Mouse (Mus musculus): Measurements from ENCODE around the gene Scamp5. TPM values are rescaled to one million over a fixed set of nuclear protein-coding genes. Genes with fewer than 3 reads are reported as not detected.
A peak's percentile ranks its signal among the peaks of the same experiment; 100 is the strongest.

Scamp5 gene
- polyA plus RNA-seq, 1 experiment: 6.2 TPM

DNA sequence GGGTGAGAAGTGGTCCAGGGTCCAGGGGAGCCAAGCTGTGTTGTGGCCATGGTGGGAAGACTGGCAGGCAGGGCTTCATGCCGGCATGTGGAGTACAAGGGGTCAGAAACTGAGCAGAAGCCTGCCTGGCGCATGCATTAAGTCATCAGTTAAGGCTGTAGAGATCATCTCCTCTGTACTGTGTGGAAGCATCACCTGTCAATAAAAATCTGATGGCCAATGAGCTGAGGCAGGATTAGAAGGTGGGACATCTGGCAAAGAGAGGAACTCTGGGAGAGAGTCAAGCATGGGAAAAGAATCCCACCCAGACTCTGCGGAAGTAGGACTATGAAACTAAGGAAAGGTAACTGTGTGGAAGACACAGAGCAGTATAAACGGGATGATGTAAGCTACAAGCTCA, 14.3 kb downstream of the Scamp5 start:
- Histone ChIP-seq H3K27ac (ENCODE audit: control insufficient read depth, insufficient read depth, low read depth, low read length) (no peak overlapping the region), H3K27me3 (ENCODE audit: control insufficient read depth, insufficient read depth, low read length) (no peaks in the 10 kb centered on the region), H3K4me1 (ENCODE audit: control insufficient read depth, insufficient read depth, low read length) (no peaks in the 10 kb centered on the region), H3K4me3 (ENCODE audit: control insufficient read depth, low read depth, low read length) (no peak overlapping the region), H3K36me3 (ENCODE audit: control insufficient read depth, insufficient read depth, low read length) (no peaks in the 10 kb centered on the region)
- no peak for TF ChIP-seq POLR2A (IDR thresholded peaks at IDR 0.05; ENCODE audit: control insufficient read depth, low read depth, low read length)
- TF ChIP-seq CTCF (IDR thresholded peaks at IDR 0.05; ENCODE audit: control insufficient read depth, insufficient read depth, insufficient replicate concordance, low read depth, low read length): no peak

DNA sequence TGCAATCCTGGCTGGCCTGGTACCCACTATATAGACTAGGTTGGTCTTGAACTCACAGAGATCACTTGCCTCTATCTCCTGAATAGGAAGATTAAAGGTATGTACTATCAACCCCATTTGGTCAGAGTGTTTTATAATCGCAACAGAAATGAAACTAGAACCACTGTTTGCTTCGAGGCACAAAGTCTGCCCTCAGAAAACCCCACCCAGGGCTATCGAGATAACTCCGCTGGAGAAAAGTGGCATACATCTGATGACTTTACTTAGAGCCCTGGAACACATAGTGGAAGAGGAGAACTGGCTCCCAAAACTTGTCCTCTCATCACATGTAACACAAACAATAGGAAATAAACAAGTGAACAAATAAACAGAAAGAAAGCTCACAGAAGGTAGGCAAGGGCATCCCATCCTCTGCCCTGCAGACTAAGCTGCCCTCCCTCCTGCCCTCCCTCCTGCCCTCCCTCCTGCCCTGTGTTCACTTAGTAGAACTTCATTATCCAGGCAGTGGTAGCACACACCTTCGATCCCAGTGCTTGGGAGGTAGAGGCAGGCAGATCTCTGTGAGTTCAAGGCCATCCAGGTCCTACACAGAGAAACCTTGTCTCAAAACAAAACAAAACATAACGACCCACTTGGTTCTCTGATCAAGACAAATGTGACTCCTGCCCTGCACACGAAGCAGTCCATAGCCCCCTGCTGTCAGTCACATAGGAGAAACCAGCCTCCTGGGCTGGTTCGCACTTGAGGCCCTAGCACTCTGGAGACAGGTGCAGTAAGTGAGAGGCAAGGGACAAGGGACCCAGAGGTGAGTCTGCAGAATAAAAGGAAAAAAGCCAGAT, 15.0 kb downstream of the Scamp5 start:
- H3K4me3 ChIP-seq (ENCODE audit: control insufficient read depth, low read depth, low read length): no peak overlapping the region
- H3K36me3 ChIP-seq (ENCODE audit: control insufficient read depth, insufficient read depth, low read length): no peaks in the 10 kb centered on the region
- no peaks in the 10 kb centered on the region for H3K27me3 ChIP-seq (ENCODE audit: control insufficient read depth, insufficient read depth, low read length)
- no peaks in the 10 kb centered on the region for H3K4me1 ChIP-seq (ENCODE audit: control insufficient read depth, insufficient read depth, low read length)
- TF ChIP-seq POLR2A (IDR thresholded peaks at IDR 0.05; ENCODE audit: control insufficient read depth, low read depth, low read length): no peak
- no peak for TF ChIP-seq CTCF (IDR thresholded peaks at IDR 0.05; ENCODE audit: control insufficient read depth, insufficient read depth, insufficient replicate concordance, low read depth, low read length)
- no peak overlapping the region for H3K27ac ChIP-seq (ENCODE audit: control insufficient read depth, insufficient read depth, low read depth, low read length)

DNA sequence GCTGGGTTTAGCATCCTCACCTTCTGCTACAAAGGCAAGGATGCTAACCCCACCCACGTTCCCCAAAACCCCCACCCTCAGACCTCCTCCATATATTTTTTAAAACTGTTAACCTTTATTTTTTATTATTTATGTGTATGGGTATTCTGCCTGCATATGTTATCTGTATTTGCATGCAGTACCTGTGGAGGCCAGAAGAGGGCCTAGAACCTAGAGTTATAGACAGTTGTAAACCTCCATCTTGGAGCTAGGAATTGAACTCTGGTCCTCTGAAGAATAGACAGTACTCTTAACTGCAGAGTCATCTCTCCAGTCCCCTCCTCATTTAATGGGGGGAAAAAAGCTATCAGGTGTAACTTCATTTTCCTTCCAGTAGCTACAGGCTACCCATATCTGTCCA, 18.1 kb downstream of the Scamp5 start:
- no peaks in the 10 kb centered on the region for H3K4me1 ChIP-seq (ENCODE audit: control insufficient read depth, insufficient read depth, low read length)
- H3K4me3 ChIP-seq (ENCODE audit: control insufficient read depth, low read depth, low read length): no peak overlapping the region
- no peaks in the 10 kb centered on the region for H3K36me3 ChIP-seq (ENCODE audit: control insufficient read depth, insufficient read depth, low read length)
- no peak overlapping the region for H3K27ac ChIP-seq (ENCODE audit: control insufficient read depth, insufficient read depth, low read depth, low read length)
- no peak for TF ChIP-seq POLR2A (IDR thresholded peaks at IDR 0.05; ENCODE audit: control insufficient read depth, low read depth, low read length)
- no peak for TF ChIP-seq CTCF (IDR thresholded peaks at IDR 0.05; ENCODE audit: control insufficient read depth, insufficient read depth, insufficient replicate concordance, low read depth, low read length)
- H3K27me3 ChIP-seq (ENCODE audit: control insufficient read depth, insufficient read depth, low read length): no peaks in the 10 kb centered on the region

DNA sequence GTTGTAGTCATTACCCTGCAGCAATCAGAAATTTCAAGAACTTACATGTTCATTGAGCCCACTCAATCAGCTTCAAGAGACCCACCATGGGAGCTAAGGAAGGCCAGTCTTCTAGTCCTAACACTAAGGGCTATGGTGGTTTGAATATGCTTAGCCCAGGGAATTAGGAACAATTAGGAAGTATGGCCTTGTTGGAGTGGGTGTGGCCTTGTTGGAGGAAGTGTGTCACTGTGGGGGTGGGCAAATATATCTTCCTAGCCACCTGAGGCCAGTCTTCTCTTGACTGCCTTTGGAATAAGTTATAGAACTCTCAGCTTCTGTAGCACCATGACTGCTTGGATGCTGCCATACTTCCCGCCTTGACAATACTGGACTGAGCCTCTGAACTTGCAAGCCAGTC, 27.2 kb downstream of the Scamp5 start:
- Histone ChIP-seq H3K4me1 (ENCODE audit: control insufficient read depth, insufficient read depth, low read length) (peaks cover 2% of the 10 kb centered on the region; the same call in 1 of the 2 replicates), H3K36me3 (ENCODE audit: control insufficient read depth, insufficient read depth, low read length) (no peaks in the 10 kb centered on the region), H3K27ac (ENCODE audit: control insufficient read depth, insufficient read depth, low read depth, low read length) (no peak overlapping the region), H3K4me3 (ENCODE audit: control insufficient read depth, low read depth, low read length) (no peak overlapping the region), H3K27me3 (ENCODE audit: control insufficient read depth, insufficient read depth, low read length) (no peaks in the 10 kb centered on the region)
- TF ChIP-seq CTCF (IDR thresholded peaks at IDR 0.05; ENCODE audit: control insufficient read depth, insufficient read depth, insufficient replicate concordance, low read depth, low read length): no peak
- TF ChIP-seq POLR2A (IDR thresholded peaks at IDR 0.05; ENCODE audit: control insufficient read depth, low read depth, low read length): no peak

DNA sequence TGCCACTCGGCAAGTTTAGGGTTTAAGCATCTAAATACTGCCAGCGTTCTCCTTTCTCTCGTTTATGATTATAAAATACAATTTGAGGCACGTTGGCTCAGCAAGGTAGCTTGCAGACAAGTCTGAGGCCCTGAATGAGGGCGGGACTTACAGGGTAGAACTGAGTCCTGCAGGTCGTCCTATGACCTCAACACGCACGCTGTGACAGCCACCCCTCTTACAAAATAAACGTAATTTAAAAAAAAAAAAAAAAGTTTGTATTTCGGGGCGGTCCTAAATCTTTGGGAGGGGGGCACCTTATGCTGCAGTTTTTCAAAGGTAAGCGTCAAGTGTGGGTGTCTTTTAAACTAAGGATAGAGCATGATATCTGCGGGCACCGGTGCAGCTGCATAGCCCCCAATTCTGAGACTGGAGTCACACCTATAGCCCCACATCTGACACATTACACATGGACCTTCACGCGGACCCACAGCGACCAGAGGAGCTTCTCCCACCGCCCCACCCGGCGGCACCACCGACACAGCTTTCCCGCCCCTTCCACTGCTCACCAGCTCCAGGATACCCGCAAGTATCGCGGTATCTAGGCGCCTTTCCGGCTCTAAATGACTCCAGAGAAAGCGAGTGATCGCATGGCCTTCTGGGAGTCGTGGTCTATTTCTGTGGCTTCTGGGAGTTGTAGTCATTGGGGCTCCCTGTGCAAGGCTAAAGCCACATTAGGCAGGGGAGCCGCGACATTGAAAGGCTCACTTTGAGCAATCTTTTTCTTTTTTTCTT, 28.2 kb downstream of the Scamp5 start, which contains the start of gene Ppcdc:
TSS of gene Ppcdc (minus strand) at position 603 of the 774 bp plus-strand sequence.
- Histone ChIP-seq H3K27ac (ENCODE audit: control insufficient read depth, insufficient read depth, low read depth, low read length) (peak within 1 kb of the TSS; percentile 82), H3K4me1 (ENCODE audit: control insufficient read depth, insufficient read depth, low read length) (peaks cover 2% of the 10 kb centered on the region; the same call in 1 of the 2 replicates), H3K4me3 (ENCODE audit: control insufficient read depth, low read depth, low read length) (peak within 1 kb of the TSS; percentile 93), H3K27me3 (ENCODE audit: control insufficient read depth, insufficient read depth, low read length) (no peaks in the 10 kb centered on the region), H3K36me3 (ENCODE audit: control insufficient read depth, insufficient read depth, low read length) (no peaks in the 10 kb centered on the region)
- TF ChIP-seq POLR2A (IDR thresholded peaks at IDR 0.05; ENCODE audit: control insufficient read depth, low read depth, low read length) (peak; percentile 87), CTCF (IDR thresholded peaks at IDR 0.05; ENCODE audit: control insufficient read depth, insufficient read depth, insufficient replicate concordance, low read depth, low read length) (no peak)

DNA sequence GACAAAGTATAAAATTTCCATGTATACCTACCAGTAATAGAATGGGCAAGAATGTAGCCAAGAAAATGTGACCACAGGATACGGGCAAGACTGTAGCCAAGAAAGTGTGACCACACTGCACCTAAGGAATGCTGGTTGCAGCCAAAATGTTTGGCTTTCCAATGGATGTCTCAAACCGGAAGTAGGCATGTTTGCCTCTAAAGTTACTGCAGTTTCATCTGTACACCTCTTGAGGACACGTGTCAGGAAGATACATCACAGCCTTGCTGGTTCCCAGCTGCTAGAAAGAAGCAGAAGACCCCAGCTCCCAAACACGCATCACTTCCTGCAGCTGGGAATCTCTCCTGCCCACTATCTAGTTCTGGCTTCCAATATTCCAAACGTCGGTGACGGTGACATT, 28.8 kb downstream of the Scamp5 start:
- no peak overlapping the region for H3K4me3 ChIP-seq (ENCODE audit: control insufficient read depth, low read depth, low read length)
- no peaks in the 10 kb centered on the region for H3K27me3 ChIP-seq (ENCODE audit: control insufficient read depth, insufficient read depth, low read length)
- no peaks in the 10 kb centered on the region for H3K36me3 ChIP-seq (ENCODE audit: control insufficient read depth, insufficient read depth, low read length)
- peaks cover 2% of the 10 kb centered on the region; the same call in 1 of the 2 replicates for H3K4me1 ChIP-seq (ENCODE audit: control insufficient read depth, insufficient read depth, low read length)
- TF ChIP-seq POLR2A (IDR thresholded peaks at IDR 0.05; ENCODE audit: control insufficient read depth, low read depth, low read length) (no peak), CTCF (IDR thresholded peaks at IDR 0.05; ENCODE audit: control insufficient read depth, insufficient read depth, insufficient replicate concordance, low read depth, low read length) (no peak)
- H3K27ac ChIP-seq (ENCODE audit: control insufficient read depth, insufficient read depth, low read depth, low read length): no peak overlapping the region
